Mouse (Mus musculus): ENCODE measurements around the gene Mars. TPM values are rescaled to one million over a fixed set of nuclear protein-coding genes. Genes with fewer than 3 reads are reported as not detected.
A peak's percentile ranks its signal among the peaks of the same experiment; 100 is the strongest.

Mars gene
- total and polyA plus RNA-seq, 3 experiments, result 102 to 109 (median 104) TPM

DNA sequence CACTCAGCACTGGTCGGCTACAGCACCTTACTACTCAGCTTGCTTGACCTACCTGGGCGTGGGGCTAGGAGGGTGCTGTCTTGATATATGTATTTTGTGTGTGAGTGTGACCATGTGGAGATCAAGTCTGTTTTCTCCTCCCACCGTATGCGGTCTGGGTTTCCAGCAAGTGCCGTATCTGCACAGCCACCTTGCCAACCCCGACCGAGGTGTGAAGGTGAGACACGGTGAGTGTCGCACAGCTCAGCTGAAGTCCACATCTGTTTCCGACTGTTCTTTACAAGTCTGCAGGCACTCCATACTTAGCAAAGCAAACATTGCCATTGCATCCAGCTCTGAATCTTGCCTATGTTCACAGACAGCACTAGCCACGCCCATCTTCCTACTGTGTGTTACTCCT is 8.4 kb downstream of the Mars start:
- DNase-seq (ENCODE audit: low spot score) (no peak), ATAC-seq (ENCODE audit: extremely low read depth, insufficient number of reproducible peaks, low FRiP score, poor library complexity, severe bottlenecking) (no peak)
- Histone ChIP-seq H3K4me1 (ENCODE audit: insufficient read depth, low read depth, low read length) (peaks cover 35% of the 10 kb centered on the region), H3K9me3 (replicated peaks) (no peaks in the 10 kb centered on the region), H3K4me3 (ENCODE audit: low read depth, low read length) (no peak overlapping the region), H3K36me3 (replicated peaks) (peaks cover 99% of the 10 kb centered on the region), H3K27me3 (ENCODE audit: insufficient read depth, low read length) (no peaks in the 10 kb centered on the region)
- TF ChIP-seq CTCF (IDR thresholded peaks at IDR 0.05; ENCODE audit: low read depth, low read length), result no peak
- TF ChIP-seq TAL1 (conservative IDR thresholded peaks at IDR 0.05; ENCODE audit: low read depth, low read length), result no peak
- TF ChIP-seq GATA1 (IDR thresholded peaks at IDR 0.05; ENCODE audit: borderline replicate concordance, low read length), result no peak

DNA sequence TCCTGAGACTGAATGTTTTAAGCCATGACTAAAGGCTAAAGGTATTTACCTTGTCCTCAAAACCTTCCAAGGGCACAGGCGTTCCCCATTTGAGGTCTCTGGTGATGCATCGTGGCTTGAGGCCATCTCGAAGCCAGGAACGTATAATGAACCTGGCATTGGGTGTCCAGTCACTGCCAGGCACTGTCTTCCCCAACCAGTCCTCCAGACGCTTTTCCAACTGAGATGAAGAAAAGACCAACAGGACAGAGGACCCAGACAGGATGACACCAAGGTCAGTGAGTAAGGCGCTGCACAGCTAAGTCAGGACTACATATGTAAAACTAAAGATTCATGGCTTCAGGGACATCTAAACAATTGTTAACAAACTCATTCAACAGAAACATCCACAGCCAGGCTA is 11.2 kb downstream of the Mars start:
- Histone ChIP-seq H3K36me3 (replicated peaks) (peaks cover 99% of the 10 kb centered on the region), H3K4me1 (ENCODE audit: insufficient read depth, low read depth, low read length) (peaks cover 53% of the 10 kb centered on the region), H3K4me3 (ENCODE audit: low read depth, low read length) (no peak overlapping the region), H3K9me3 (replicated peaks) (no peaks in the 10 kb centered on the region), H3K27me3 (ENCODE audit: insufficient read depth, low read length) (no peaks in the 10 kb centered on the region)
- ATAC-seq (ENCODE audit: extremely low read depth, insufficient number of reproducible peaks, low FRiP score, poor library complexity, severe bottlenecking) (no peak), DNase-seq (ENCODE audit: low spot score) (no peak)
- no peak for TF ChIP-seq CTCF (IDR thresholded peaks at IDR 0.05; ENCODE audit: low read depth, low read length)
- TF ChIP-seq TAL1 (conservative IDR thresholded peaks at IDR 0.05; ENCODE audit: low read depth, low read length), result no peak
- TF ChIP-seq POLR2AphosphoS5 (IDR thresholded peaks at IDR 0.05; ENCODE audit: insufficient replicate concordance, low read depth, low read length), result no peak
- TF ChIP-seq GATA2 (IDR thresholded peaks at IDR 0.05; ENCODE audit: borderline replicate concordance, low read depth, low read length), result no peak
- no peak for TF ChIP-seq GATA1 (IDR thresholded peaks at IDR 0.05; ENCODE audit: borderline replicate concordance, low read length)

DNA sequence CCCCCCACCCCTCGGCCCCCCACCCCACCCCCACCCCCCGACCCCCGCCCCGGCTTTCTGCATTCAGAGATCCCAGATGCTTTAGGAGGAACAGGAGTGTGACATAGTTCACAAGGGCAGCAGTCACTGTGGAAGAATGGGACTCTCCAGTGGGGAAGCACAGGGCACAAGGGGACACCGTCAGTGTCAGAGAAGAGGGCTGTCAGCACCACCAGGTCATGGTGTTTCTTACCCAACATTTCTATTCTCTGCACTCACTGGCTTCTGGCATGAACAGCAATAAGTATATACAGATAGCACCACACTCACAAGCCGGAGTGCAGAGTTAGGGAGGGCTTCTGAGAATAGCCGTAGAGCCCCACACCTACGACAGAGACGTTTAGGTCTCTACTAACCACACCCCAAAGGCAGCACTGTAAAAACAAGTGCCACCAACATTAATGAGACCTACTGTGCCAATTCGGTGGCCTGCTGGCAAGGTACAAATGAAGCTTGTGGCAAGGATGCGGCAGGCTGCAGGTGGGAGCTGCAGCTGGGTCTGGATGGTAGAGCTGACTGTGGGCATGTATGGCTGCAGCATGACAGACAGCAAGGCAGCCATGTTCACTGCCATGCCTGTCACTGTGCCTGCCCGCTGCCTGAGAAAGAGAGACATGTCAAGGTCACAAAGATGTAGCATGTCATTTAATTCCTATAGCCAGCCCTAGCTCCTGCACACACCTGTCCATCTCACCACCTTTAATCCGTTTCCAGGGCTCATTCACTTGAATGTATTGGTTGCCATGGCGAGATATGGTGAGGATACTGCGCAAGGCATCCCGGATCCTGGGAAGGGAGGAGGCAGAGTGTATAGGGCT is 14.3 kb downstream of the Mars start:
- ATAC-seq (ENCODE audit: extremely low read depth, insufficient number of reproducible peaks, low FRiP score, poor library complexity, severe bottlenecking) (no peak), DNase-seq (ENCODE audit: low spot score) (no peak)
- Histone ChIP-seq H3K36me3 (replicated peaks) (peaks cover 95% of the 10 kb centered on the region), H3K4me1 (ENCODE audit: insufficient read depth, low read depth, low read length) (peaks cover 64% of the 10 kb centered on the region), H3K9me3 (replicated peaks) (no peaks in the 10 kb centered on the region), H3K27me3 (ENCODE audit: insufficient read depth, low read length) (no peaks in the 10 kb centered on the region), H3K4me3 (ENCODE audit: low read depth, low read length) (no peak overlapping the region)
- TF ChIP-seq POLR2AphosphoS5 (IDR thresholded peaks at IDR 0.05; ENCODE audit: insufficient replicate concordance, low read depth, low read length) (peak; percentile 82), GATA2 (IDR thresholded peaks at IDR 0.05; ENCODE audit: borderline replicate concordance, low read depth, low read length) (no peak)

DNA sequence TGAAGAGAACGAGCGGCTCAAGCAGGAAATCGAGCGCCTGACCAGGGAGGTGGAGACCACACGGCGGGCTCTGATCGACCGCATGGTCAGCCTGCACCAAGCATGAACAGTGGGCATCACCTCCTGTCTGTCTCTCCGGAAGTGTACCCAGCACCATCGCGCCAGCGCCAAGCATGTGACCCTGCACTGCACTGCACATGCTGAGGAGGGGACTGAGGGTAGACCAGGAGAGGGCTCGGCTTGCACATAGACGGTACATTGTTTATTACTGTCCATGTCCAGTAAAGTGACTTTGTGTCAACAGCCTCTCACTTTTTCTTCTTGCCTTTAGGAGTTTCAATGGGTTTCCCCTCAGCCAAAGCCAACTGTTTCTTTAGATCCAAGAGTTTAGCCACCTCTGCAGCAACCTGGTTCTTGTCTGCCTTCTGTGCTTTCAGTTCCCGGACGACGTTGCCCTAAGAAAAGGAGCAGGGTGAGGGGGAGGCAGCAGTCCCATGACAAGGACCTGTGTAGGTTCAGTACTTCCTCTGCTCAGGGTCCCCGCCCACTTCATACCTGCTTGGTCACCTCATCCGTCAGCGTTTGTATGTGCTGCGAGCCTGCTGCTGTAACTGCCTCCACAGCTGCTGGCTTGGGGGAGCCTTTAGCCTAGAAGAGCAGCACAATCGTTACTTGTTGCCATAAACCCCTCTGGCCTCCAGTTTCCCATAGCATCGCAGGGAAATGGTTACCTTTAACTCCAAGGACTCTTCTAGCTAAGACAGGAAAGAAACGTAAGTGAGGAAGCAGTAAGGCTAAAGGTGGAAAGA is 15.4 kb downstream of the Mars start:
- no peaks in the 10 kb centered on the region for H3K9me3 ChIP-seq (replicated peaks)
- ATAC-seq (ENCODE audit: extremely low read depth, insufficient number of reproducible peaks, low FRiP score, poor library complexity, severe bottlenecking) (no peak), DNase-seq (ENCODE audit: low spot score) (no peak)
- peaks cover 93% of the 10 kb centered on the region for H3K36me3 ChIP-seq (replicated peaks)
- H3K27me3 ChIP-seq (ENCODE audit: insufficient read depth, low read length), result no peaks in the 10 kb centered on the region
- peaks cover 69% of the 10 kb centered on the region for H3K4me1 ChIP-seq (ENCODE audit: insufficient read depth, low read depth, low read length)
- TF ChIP-seq GATA2 (IDR thresholded peaks at IDR 0.05; ENCODE audit: borderline replicate concordance, low read depth, low read length) (no peak), GATA1 (IDR thresholded peaks at IDR 0.05; ENCODE audit: borderline replicate concordance, low read length) (no peak), POLR2AphosphoS5 (IDR thresholded peaks at IDR 0.05; ENCODE audit: insufficient replicate concordance, low read depth, low read length) (peak; percentile 12; the same call in 1 of the 2 replicates)
- peak overlapping the region; percentile 43; the same call in 1 of the 2 replicates for H3K4me3 ChIP-seq (ENCODE audit: low read depth, low read length)

DNA sequence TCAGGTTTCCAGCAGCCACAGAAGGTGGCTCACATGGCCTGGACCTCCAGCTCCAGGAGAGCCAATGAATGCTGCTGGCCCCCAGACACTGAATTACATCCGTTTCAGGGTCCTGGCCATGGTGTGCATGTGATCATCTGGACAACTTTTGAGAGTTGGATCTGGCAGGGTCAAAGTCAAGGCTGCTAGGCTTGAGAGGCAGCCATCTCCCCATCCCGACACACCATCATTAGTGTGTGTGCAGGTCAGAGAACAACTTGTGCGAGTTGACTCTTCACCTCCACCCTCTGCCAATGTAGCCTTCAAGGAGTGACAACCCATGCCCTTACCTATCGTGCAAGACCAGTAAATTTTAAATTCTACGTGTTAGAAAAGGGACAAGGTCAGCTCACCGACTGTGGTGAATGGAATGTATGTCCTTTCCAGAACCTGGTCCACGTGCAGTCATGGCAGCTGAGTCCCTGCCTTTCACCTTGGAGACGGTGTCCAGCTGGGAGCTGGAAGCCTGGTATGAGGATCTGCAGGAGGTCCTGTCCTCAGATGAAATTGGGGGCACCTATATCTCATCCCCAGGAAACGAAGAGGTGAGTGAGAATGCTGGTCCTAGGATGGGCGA is 16.6 kb downstream of the Mars start:
- Histone ChIP-seq H3K4me1 (ENCODE audit: insufficient read depth, low read depth, low read length) (peaks cover 66% of the 10 kb centered on the region), H3K9me3 (replicated peaks) (no peaks in the 10 kb centered on the region), H3K27me3 (ENCODE audit: insufficient read depth, low read length) (no peaks in the 10 kb centered on the region), H3K4me3 (ENCODE audit: low read depth, low read length) (peak overlapping the region; percentile 31; the same call in 1 of the 2 replicates), H3K36me3 (replicated peaks) (peaks cover 83% of the 10 kb centered on the region)
- DNase-seq (ENCODE audit: low spot score) (no peak), ATAC-seq (ENCODE audit: extremely low read depth, insufficient number of reproducible peaks, low FRiP score, poor library complexity, severe bottlenecking) (no peak)
- no peak for TF ChIP-seq CTCF (IDR thresholded peaks at IDR 0.05; ENCODE audit: low read depth, low read length)
- TF ChIP-seq POLR2AphosphoS5 (IDR thresholded peaks at IDR 0.05; ENCODE audit: insufficient replicate concordance, low read depth, low read length), result no peak
- TF ChIP-seq TAL1 (conservative IDR thresholded peaks at IDR 0.05; ENCODE audit: low read depth, low read length), result no peak
- no peak for TF ChIP-seq GATA1 (IDR thresholded peaks at IDR 0.05; ENCODE audit: borderline replicate concordance, low read length)
- no peak for TF ChIP-seq GATA2 (IDR thresholded peaks at IDR 0.05; ENCODE audit: borderline replicate concordance, low read depth, low read length)

DNA sequence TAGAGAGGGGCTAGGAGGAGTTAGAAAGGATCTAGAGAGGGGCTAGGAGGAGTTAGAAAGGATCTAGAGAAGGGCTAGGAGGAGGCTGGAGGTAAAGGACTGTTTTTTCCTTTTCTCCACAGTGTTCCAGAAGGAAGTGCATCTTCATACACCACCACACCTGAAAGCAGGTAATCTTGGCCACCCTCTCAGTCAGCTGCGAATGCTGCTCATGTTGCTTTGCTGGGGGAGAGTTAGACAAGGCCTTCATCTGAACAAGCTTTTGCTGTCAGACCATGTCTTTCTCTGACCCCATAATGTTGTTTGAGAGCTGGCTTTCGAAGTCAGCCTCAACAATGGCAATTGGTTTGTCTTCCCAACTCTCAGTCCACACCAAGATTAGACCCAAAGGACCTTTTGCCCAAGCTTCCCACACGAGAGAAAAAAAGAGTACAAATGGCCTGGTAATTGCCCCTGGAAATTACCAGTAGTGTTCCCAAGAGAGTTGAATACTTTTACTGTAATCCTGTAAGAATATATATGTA is 17.9 kb downstream of the Mars start:
- Histone ChIP-seq H3K27me3 (ENCODE audit: insufficient read depth, low read length) (no peaks in the 10 kb centered on the region), H3K4me1 (ENCODE audit: insufficient read depth, low read depth, low read length) (peaks cover 72% of the 10 kb centered on the region), H3K4me3 (ENCODE audit: low read depth, low read length) (peak overlapping the region; percentile 31; the same call in 1 of the 2 replicates), H3K9me3 (replicated peaks) (no peaks in the 10 kb centered on the region), H3K36me3 (replicated peaks) (peaks cover 70% of the 10 kb centered on the region)
- TF ChIP-seq POLR2AphosphoS5 (IDR thresholded peaks at IDR 0.05; ENCODE audit: insufficient replicate concordance, low read depth, low read length) (no peak; the same call in 1 of the 2 replicates), CTCF (IDR thresholded peaks at IDR 0.05; ENCODE audit: low read depth, low read length) (no peak), GATA1 (IDR thresholded peaks at IDR 0.05; ENCODE audit: borderline replicate concordance, low read length) (no peak), TAL1 (conservative IDR thresholded peaks at IDR 0.05; ENCODE audit: low read depth, low read length) (no peak), GATA2 (IDR thresholded peaks at IDR 0.05; ENCODE audit: borderline replicate concordance, low read depth, low read length) (no peak)
- ATAC-seq (ENCODE audit: extremely low read depth, insufficient number of reproducible peaks, low FRiP score, poor library complexity, severe bottlenecking), result no peak
- no peak for DNase-seq (ENCODE audit: low spot score)

Data from G1E (cell line).